Mouse (Mus musculus) liver, embryonic 11.5 days (tissue): ENCODE results near the gene Tpm3. TPM values are rescaled to one million over a fixed set of nuclear protein-coding genes. Genes with fewer than 3 reads are reported as not detected.
A peak's percentile ranks its signal among the peaks of the same experiment; 100 is the strongest.

Source experiments
- ATAC-seq: fragments of 200-750 bp; cut with Nextera tagmentation; replicated peaks from 2 replicates; pipeline ENCODE4 v1.8.0; 2017; ENCODE audit warnings: moderate number of reproducible peaks, mild to moderate bottlenecking, moderate TSS enrichment, moderate library complexity; ENCODE audit not compliant: low FRiP score
- DNase-seq: peaks from one replicate; pipeline ENCODE4 v3.0.0-alpha.2; 2017; ENCODE audit warnings: low spot score
- H3K27ac ChIP-seq: fragments of 300-500 bp; sonication (generic); 2 replicates; pipeline ENCODE4 v1.5.1; 2014; ENCODE audit warnings: mild to moderate bottlenecking, low read depth, low read length, control low read depth
- H3K27me3 ChIP-seq: fragments of 300-500 bp; sonication (generic); replicated peaks from 2 replicates; pipeline ENCODE4 v1.6.1; 2014; ENCODE audit warnings: low read length, mixed read lengths; ENCODE audit not compliant: control insufficient read depth, insufficient read depth
- H3K36me3 ChIP-seq: fragments of 300-500 bp; sonication (generic); 2 replicates; pipeline ENCODE4 v1.6.1; 2014; ENCODE audit warnings: mild to moderate bottlenecking, low read length, moderate library complexity, mixed read lengths; ENCODE audit not compliant: control insufficient read depth, insufficient read depth
- H3K4me1 ChIP-seq: fragments of 300-500 bp; sonication (generic); replicated peaks from 2 replicates; pipeline ENCODE4 v1.6.1; 2014; ENCODE audit warnings: low read length, mixed read lengths; ENCODE audit not compliant: control insufficient read depth, insufficient read depth
- H3K4me2 ChIP-seq: fragments of 300-500 bp; sonication (generic); 2 replicates; pipeline ENCODE4 v1.6.1; 2014; ENCODE audit warnings: mild to moderate bottlenecking, control low read depth, moderate library complexity
- H3K4me3 ChIP-seq: fragments of 300-500 bp; sonication (generic); 2 replicates; pipeline ENCODE4 v1.5.1; 2014; ENCODE audit warnings: low read depth, low read length, control low read depth
- H3K9ac ChIP-seq: fragments of 300-500 bp; sonication (generic); 2 replicates; pipeline ENCODE4 v1.6.1; 2014; ENCODE audit warnings: low read depth, low read length, control low read depth
- H3K9me3 ChIP-seq: fragments of 300-500 bp; sonication (generic); 2 replicates; pipeline ENCODE4 v1.6.1; 2016; ENCODE audit warnings: low read length, inconsistent platforms, mixed read lengths; ENCODE audit not compliant: control insufficient read depth
- WGBS: fragments of 180-500 bp; shearing (Covaris S2); extraction: QIAGEN DNeasy Blood & Tissue Kit; methylation state at CpG from one replicate; pipeline ENCODE4 v1.1.7; 2014; 5-methylcytosine and 5-hydroxymethylcytosine counted together
- polyA plus RNA-seq: library from polyadenylated mRNA; unstranded; fragments of >200 nt; fragmentation: Nextera tagmentation; extraction: Ambion mirVana; gene quantifications from 2 replicates; pipeline ENCODE4 v1.2.1, GENCODE M21; 2014

Gene Tpm3
- polyA plus RNA-seq, 1 experiment from 2014 or later, result 443 TPM

DNA sequence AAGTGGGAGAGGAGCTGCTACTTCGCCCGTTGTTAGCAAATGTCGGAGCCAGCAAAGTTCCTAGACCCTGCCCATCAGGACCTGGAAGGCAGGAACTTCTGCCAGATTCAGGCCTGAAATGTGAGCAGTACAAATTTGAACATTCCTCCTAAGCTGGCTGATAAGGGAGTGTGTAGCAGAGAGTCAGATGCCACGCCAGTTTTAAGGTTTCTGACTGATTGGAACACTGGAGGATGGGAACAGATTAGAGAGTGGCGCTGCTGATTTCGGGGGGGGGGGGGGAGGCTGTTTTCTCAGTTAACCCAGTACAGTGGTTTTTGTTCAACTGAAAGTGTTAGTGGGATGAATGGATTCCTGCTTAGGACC, 8.0 kb downstream of the Tpm3 start:
- H3K27me3 ChIP-seq, result no peaks in the 10 kb centered on the region
- no peaks in the 10 kb centered on the region for H3K9me3 ChIP-seq
- DNase-seq (no peak), ATAC-seq (no peak; the same call in 1 of the 2 replicates)
- H3K9ac ChIP-seq, result peak overlapping the region; percentile 69
- peak overlapping the region; percentile 66 for H3K4me2 ChIP-seq
- H3K4me1 ChIP-seq, result peaks cover 46% of the 10 kb centered on the region
- H3K4me3 ChIP-seq, result peak overlapping the region; percentile 74
- H3K27ac ChIP-seq, result peak overlapping the region; percentile 95
- WGBS, result 1% methylated on average over 6 of the region's 6 CpGs
- no peaks in the 10 kb centered on the region for H3K36me3 ChIP-seq

DNA sequence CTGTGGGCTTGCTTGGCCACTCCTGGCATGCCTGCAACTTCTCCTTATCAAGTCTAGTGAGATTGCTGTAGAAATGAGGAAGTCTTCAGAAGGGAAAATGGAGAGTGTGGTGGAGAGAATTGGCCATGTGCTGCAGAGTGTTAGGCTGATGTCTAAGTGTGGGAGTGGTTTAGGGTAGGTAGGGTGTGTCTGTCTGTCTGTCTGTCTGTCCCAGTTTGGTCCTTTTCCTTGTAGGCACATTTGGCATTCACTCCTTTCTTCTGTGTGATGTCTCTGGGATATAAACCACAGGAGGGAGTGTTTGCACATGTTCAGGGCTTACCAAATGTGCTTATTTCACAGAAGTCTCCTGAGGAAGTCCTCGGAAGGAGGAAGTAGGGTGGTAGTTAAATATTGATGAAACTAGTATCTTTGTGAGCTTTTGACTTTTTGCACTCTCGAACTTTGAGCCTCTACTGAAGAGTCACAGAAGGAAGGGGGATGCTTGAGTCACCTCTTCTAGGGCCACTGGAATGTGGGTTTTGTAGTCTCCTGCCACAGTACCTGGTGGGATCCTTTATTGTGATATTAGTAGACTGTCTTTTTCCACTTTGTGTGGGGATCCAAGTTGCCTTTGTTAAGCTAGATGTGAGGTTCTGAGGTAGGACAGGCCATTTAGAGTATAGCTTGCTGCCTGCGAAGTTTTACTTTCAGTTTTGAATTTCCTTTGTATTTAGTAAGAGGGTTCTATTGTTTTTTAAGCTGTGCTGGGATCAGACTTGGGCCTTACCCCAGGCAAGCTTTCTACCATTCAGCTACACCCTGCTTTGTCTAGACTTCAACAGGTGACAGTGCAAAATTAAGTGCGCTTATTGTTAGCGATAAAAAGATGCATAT, 9.2 kb downstream of the Tpm3 start:
- Histone ChIP-seq H3K27me3 (no peaks in the 10 kb centered on the region), H3K9me3 (no peaks in the 10 kb centered on the region), H3K4me3 (peak overlapping the region; percentile 74), H3K36me3 (peaks cover 4% of the 10 kb centered on the region; the same call in 1 of the 2 replicates), H3K27ac (peak overlapping the region; percentile 77), H3K4me1 (peaks cover 53% of the 10 kb centered on the region), H3K4me2 (peak overlapping the region; percentile 66), H3K9ac (peak overlapping the region; percentile 61)
- 49% methylated on average over 5 of the region's 5 CpGs for WGBS
- ATAC-seq (no peak), DNase-seq (no peak)

DNA sequence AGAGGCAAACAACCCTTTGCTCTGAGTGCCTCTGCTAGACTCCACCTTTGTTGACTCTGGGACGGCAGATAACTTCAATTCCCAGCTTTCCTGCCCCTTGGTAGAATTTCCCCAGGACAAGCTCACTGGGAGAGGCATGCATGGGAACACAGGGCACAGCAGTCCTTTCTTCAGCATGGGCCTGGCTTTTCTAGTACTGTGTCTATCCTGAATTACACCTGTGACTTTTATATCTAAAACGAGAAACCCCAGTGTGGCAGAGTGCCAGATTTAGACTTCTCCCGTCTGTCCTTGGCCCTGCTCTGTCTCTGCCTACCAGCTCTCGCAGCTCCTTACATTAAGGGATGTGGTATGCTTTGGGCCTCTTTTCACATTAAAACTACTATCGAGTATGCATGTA, 10.6 kb downstream of the Tpm3 start:
- no peak for ATAC-seq
- H3K4me2 ChIP-seq, result peak overlapping the region; percentile 66
- H3K4me3 ChIP-seq, result peak overlapping the region; percentile 74
- H3K27ac ChIP-seq, result peak overlapping the region; percentile 77
- no peaks in the 10 kb centered on the region for H3K27me3 ChIP-seq
- H3K4me1 ChIP-seq, result peaks cover 53% of the 10 kb centered on the region
- H3K36me3 ChIP-seq, result peaks cover 15% of the 10 kb centered on the region; the same call in 1 of the 2 replicates
- no peaks in the 10 kb centered on the region for H3K9me3 ChIP-seq
- 55% methylated on average over 5 of the region's 5 CpGs for WGBS
- H3K9ac ChIP-seq, result peak overlapping the region; percentile 28; the same call in 1 of the 2 replicates
- no peak for DNase-seq

DNA sequence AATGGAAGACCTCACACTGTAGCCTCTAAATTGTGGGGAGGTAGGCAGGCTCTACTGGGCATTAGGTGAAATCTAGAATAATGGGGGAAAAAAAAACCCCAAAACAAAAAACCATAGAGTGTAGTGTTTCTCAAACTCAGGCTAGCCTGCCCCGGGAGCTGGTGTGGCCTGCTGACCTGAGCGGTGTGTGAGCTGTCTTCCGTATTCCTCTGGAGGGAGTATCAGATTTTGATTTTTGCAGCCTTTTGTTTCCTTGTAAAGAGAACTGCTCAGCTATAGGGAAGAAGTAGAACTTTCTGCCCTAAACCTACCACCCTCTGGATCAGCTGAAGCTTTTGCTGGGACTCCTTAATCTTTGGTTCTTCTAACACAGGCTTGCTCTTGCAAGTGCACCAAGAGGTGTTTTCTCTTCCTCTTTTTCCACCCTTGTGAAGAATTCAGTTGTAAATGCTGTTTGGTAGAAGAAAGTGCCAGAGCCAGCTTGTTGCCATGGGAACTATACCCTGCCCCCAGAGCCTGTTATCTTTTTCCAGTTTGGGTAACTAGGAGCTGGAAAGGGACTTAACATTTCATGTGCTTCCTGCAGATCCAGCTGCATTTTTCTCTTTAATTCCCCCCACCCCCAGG, 11.4 kb downstream of the Tpm3 start:
- H3K9me3 ChIP-seq, result no peaks in the 10 kb centered on the region
- 0 out of 2 replicates have a peak overlapping the region, but pooled peaks have one; percentile 28 for H3K9ac ChIP-seq
- DNase-seq (no peak), ATAC-seq (no peak)
- H3K36me3 ChIP-seq, result peaks cover 23% of the 10 kb centered on the region
- peaks cover 53% of the 10 kb centered on the region for H3K4me1 ChIP-seq
- no peaks in the 10 kb centered on the region for H3K27me3 ChIP-seq
- H3K27ac ChIP-seq, result peak overlapping the region; percentile 77
- H3K4me2 ChIP-seq, result peak overlapping the region; percentile 66
- peak overlapping the region; percentile 74; the same call in 1 of the 2 replicates for H3K4me3 ChIP-seq
- WGBS, result 45% methylated on average over 3 of the region's 3 CpGs

DNA sequence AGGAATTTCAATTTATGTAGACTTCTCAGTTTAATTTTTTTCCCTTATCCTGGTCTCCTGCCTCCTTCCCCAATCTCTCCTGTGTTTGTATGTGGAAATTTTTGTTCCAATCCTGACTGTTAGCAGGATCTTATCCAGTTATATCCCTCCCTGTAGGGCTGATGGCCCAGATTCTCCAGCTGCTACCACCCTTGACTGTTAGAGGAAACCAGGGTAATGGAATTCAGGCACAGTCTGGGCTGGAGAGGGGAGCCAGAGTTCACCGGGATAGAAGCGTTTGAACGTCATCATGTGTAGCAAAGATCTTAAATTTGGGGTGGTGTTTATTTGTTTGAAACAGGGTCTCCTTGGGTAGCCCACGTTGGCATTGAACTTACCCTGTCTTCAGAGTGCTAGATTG, 12.3 kb downstream of the Tpm3 start:
- H3K27me3 ChIP-seq, result no peaks in the 10 kb centered on the region
- DNase-seq, result no peak
- H3K9me3 ChIP-seq, result no peaks in the 10 kb centered on the region
- no peak for ATAC-seq
- 73% methylated on average over 4 of the region's 4 CpGs for WGBS
- no peak overlapping the region for H3K27ac ChIP-seq
- H3K36me3 ChIP-seq, result peaks cover 30% of the 10 kb centered on the region
- H3K4me2 ChIP-seq, result no peak overlapping the region
- H3K9ac ChIP-seq, result no peak overlapping the region
- peaks cover 53% of the 10 kb centered on the region for H3K4me1 ChIP-seq
- no peak overlapping the region for H3K4me3 ChIP-seq

DNA sequence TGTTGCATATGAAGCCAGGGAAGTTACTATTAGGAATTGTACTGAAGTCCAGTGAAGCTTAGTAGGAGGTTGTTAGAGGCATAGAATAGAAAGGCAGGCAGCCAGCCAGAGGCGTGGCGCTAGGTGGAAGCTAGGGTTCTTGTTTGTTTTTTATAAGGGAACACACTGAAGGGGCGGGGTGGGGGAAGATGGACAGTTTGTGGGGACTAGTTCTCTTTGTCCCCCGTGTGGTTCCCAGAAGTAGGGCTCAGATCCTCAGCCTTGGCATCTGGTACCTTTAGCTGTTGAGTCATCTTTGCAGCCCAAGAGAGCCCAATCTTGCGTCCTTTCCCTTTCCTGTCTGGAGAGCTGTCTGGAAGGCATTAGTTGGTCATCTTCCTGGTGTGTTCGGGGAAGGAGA, 12.8 kb downstream of the Tpm3 start:
- H3K4me1 ChIP-seq, result peaks cover 53% of the 10 kb centered on the region
- H3K9ac ChIP-seq, result no peak overlapping the region
- no peaks in the 10 kb centered on the region for H3K9me3 ChIP-seq
- ATAC-seq (no peak), DNase-seq (no peak)
- no peak overlapping the region for H3K27ac ChIP-seq
- WGBS, result 63% methylated on average over 6 of the region's 6 CpGs
- H3K27me3 ChIP-seq, result no peaks in the 10 kb centered on the region
- H3K36me3 ChIP-seq, result peaks cover 33% of the 10 kb centered on the region
- no peak overlapping the region for H3K4me3 ChIP-seq
- H3K4me2 ChIP-seq, result no peak overlapping the region

DNA sequence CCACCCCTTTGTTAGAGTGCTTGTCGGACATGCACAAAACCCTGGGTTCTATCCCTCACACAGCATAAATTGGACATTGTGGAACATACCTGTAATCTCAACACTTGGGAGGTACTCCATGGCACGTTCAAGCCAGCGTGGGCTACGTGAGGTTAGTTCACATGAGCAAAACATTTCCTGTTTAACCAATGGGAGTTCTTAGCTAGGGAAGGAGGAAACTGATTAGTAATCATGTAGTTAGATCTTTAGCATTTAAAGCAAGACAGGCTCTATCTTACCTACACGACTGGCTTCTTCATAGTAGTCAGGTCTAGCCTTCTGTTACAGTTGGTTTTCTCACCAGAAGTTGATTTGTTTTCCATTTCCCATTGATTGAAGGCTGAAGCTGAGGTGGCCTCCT, 13.6 kb downstream of the Tpm3 start:
- Histone ChIP-seq H3K27ac (no peak overlapping the region), H3K4me2 (no peak overlapping the region; the same call in 1 of the 2 replicates), H3K36me3 (peaks cover 41% of the 10 kb centered on the region), H3K27me3 (no peaks in the 10 kb centered on the region), H3K4me3 (no peak overlapping the region), H3K9ac (no peak overlapping the region), H3K4me1 (peaks cover 52% of the 10 kb centered on the region), H3K9me3 (no peaks in the 10 kb centered on the region)
- DNase-seq (no peak), ATAC-seq (no peak)
- WGBS, result 61% methylated on average over 5 of the region's 5 CpGs

DNA sequence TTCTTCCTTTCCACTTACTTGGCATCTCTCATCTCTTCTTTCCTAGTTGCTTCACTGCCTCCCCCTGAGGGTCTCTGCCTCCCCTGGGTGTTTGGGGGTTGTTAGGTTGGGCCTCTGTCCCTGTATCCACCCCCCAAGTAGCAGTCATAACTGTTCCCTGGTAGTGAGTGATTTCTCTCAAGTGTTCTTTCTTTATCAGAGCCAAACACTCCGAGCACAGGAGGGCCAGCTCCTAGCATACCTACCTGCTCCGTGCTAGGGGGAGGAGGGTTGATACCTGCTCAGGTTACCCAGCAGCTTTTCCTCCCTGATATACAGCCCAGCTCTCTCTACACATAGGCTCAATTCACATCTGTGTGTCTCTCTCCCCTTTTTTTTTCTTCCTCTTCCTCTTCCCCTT, 16.2 kb downstream of the Tpm3 start:
- peaks cover 26% of the 10 kb centered on the region for H3K4me1 ChIP-seq
- H3K4me3 ChIP-seq, result no peak overlapping the region
- H3K4me2 ChIP-seq, result no peak overlapping the region
- DNase-seq (no peak), ATAC-seq (no peak)
- 90% methylated on average over 2 of the region's 2 CpGs for WGBS
- H3K36me3 ChIP-seq, result peaks cover 55% of the 10 kb centered on the region
- H3K9ac ChIP-seq, result no peak overlapping the region
- H3K9me3 ChIP-seq, result no peaks in the 10 kb centered on the region
- H3K27me3 ChIP-seq, result no peaks in the 10 kb centered on the region
- no peak overlapping the region for H3K27ac ChIP-seq
